Mouse (Mus musculus) heart, postnatal 0 days (tissue): ENCODE results near the gene Il17re. TPM values are rescaled to one million over a fixed set of nuclear protein-coding genes. Genes with fewer than 3 reads are reported as not detected.

Experiments
- ATAC-seq: fragments of 200-750 bp; cut with Nextera tagmentation; 2 replicates; pipeline ENCODE4 v1.8.0; 2017; ENCODE audit warnings: low read depth, moderate number of reproducible peaks, moderate library complexity; ENCODE audit not compliant: insufficient read depth
- DNase-seq: peaks from one replicate; pipeline ENCODE4 v3.0.0-alpha.2; 2016; ENCODE audit warnings: low spot score
- H3K27ac ChIP-seq: fragments of 300-500 bp; sonication (generic); 2 replicates; pipeline ENCODE4 v1.5.1; 2014; ENCODE audit warnings: low read depth, mild to moderate bottlenecking
- H3K27me3 ChIP-seq: fragments of 300-500 bp; sonication (generic); 2 replicates; pipeline ENCODE4 v1.6.1; 2014; ENCODE audit warnings: low read length, mixed read lengths; ENCODE audit not compliant: control insufficient read depth, insufficient read depth
- H3K36me3 ChIP-seq: fragments of 300-500 bp; sonication (generic); replicated peaks from 2 replicates; pipeline ENCODE4 v1.6.1; 2014; ENCODE audit warnings: low read length, mixed read lengths; ENCODE audit not compliant: control insufficient read depth, insufficient read depth
- H3K4me1 ChIP-seq: fragments of 300-500 bp; sonication (generic); 2 replicates; pipeline ENCODE4 v1.6.1; 2014; ENCODE audit warnings: antibody characterized with exemption; ENCODE audit not compliant: control insufficient read depth, insufficient read depth
- H3K4me2 ChIP-seq: fragments of 300-500 bp; sonication (generic); 2 replicates; pipeline ENCODE4 v1.6.1; 2014; ENCODE audit warnings: low read depth, mild to moderate bottlenecking, low read length, moderate library complexity
- H3K4me3 ChIP-seq: fragments of 300-500 bp; sonication (generic); 2 replicates; pipeline ENCODE4 v1.5.1; 2014; ENCODE audit warnings: low read depth, low read length
- H3K9ac ChIP-seq: fragments of 300-500 bp; sonication (generic); replicated peaks from 2 replicates; pipeline ENCODE4 v1.6.1; 2014; ENCODE audit warnings: low read depth, low read length, mixed read lengths
- H3K9me3 ChIP-seq: fragments of 300-500 bp; sonication (generic); replicated peaks from 2 replicates; pipeline ENCODE4 v1.6.1; 2016; ENCODE audit warnings: low read length; ENCODE audit not compliant: control insufficient read depth
- CTCF ChIP-seq: IDR thresholded peaks from 2 replicates; pipeline ENCODE4 v1.5.1; 2016; ENCODE audit warnings: antibody characterized with exemption, control low read depth, low read depth
- EP300 ChIP-seq: IDR thresholded peaks from 2 replicates; pipeline ENCODE4 v1.6.1; 2016; ENCODE audit warnings: antibody characterized with exemption, low read depth
- WGBS: fragments of 180-500 bp; shearing (Covaris S2); extraction: QIAGEN DNeasy Blood & Tissue Kit; methylation state at CpG from one replicate; pipeline ENCODE4 v1.1.7; 2014; 5-methylcytosine and 5-hydroxymethylcytosine counted together
- polyA plus RNA-seq: library from polyadenylated mRNA; unstranded; fragments of >200 nt; fragmentation: Nextera tagmentation; extraction: Ambion mirVana; gene quantifications from 2 replicates; pipeline ENCODE4 v1.2.1, GENCODE M21; 2015
- total RNA-seq: library from RNA; depleted of rRNA; stranded (reverse); fragments of >200 nt; gene quantifications from 2 replicates; pipeline ENCODE4 v1.2.3, GENCODE M21; 2014; ENCODE audit warnings: low replicate concordance

Il17re gene
- total and polyA plus RNA-seq, 2 experiments from 2014 or later: 0.85 to 2.2 TPM

DNA sequence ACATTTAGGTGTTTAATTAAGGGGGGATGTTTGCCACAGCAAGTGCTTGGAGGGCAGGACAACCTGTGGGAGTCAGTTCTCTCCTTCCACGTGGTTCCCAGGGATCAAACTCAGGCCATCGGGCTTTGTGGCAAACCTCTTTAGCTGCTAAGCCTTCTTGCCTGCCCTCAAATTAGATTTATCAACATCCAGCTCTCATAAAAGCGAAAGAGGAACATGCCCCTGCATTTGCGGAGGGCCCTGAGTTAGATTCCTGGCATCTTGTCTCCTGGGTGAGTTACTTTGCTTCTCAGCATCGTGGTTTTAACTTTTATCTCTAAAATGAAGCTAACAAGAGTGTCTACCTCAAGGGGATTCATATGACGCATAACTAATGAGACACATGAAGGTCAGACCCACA, 41.1 kb downstream of the Il17re start:
- Histone ChIP-seq H3K27me3 (peaks cover 32% of the 10 kb centered on the region), H3K36me3 (no peaks in the 10 kb centered on the region), H3K9me3 (0 out of 2 replicates have a peak, but pooled peaks cover 10% of the 10 kb centered on the region), H3K4me1 (peaks cover 12% of the 10 kb centered on the region; the same call in 1 of the 2 replicates), H3K27ac (no peak overlapping the region), H3K4me3 (no peak overlapping the region), H3K9ac (no peak overlapping the region), H3K4me2 (no peak overlapping the region)
- TF ChIP-seq EP300 (no peak), CTCF (no peak)
- no peak for DNase-seq
- no peak for ATAC-seq
- WGBS: 60% methylated on average over 6 of the region's 6 CpGs

GRCm38 (mm10) chr6:113501388-113502084, 43.3 kb downstream of the Il17re start, which contains the start of gene Prrt3:
TSS of gene Prrt3 (minus strand) at chr6:113501931.
- Histone ChIP-seq H3K9me3 (0 out of 2 replicates have a peak, but pooled peaks cover 10% of the 10 kb centered on the region), H3K27me3 (peaks cover 19% of the 10 kb centered on the region), H3K4me3 (no peak within 1 kb of the TSS; the same call in 1 of the 2 replicates), H3K4me2 (0 out of 2 replicates have a peak within 1 kb of the TSS, but pooled peaks have one; percentile 12), H3K4me1 (no peaks in the 10 kb centered on the region), H3K36me3 (no peaks in the 10 kb centered on the region), H3K9ac (no peak within 1 kb of the TSS), H3K27ac (no peak within 1 kb of the TSS)
- WGBS: 4% methylated on average over 31 of the region's 32 CpGs
- ATAC-seq (no peak), DNase-seq (no peak)
- TF ChIP-seq EP300: no peak

DNA sequence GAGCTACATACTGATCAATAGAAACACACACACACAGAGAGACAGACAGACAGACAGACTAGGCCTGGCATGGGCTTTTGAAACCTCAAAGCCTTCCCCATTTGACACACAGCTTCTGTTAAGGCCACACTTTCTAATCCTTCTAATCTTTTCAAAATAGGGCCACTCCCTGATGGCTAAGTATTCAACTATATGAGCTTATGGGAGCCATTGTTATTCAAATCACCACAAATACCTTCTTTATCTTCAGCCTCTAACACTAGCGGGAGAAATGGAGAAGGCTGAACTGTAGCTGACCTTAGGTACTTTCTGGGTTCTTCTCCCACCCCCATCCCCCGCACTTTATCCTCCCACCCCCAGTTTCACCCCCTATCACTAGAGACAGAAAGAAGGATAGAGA, 44.5 kb downstream of the Il17re start:
- no peak for DNase-seq
- WGBS: 57% methylated on average over 2 of the region's 2 CpGs
- no peak for TF ChIP-seq EP300
- no peak for TF ChIP-seq CTCF
- Histone ChIP-seq H3K9ac (no peak overlapping the region), H3K4me1 (no peaks in the 10 kb centered on the region), H3K27me3 (peaks cover 19% of the 10 kb centered on the region), H3K9me3 (0 out of 2 replicates have a peak, but pooled peaks cover 10% of the 10 kb centered on the region), H3K4me3 (no peak overlapping the region), H3K27ac (no peak overlapping the region), H3K4me2 (no peak overlapping the region), H3K36me3 (no peaks in the 10 kb centered on the region)
- ATAC-seq: no peak

DNA sequence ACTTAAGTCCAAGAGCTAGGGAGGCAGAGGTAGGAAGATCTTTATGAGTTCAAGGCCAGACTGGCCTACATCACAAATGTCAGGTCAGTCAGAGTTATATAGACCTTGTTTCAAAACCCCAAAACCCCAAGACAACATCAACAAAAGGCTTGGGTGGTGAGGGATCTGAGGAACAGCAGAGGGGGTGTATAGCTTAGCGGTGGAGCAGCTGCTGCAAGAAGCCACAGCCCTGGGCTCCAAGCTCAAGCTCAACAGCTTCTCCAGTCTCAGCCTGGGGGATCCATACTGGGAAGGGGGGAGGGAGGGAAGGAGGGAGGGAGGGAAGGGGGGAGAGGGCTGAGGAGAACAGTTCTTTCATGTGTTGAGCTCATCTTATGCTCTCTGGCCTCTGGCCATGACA, 47.4 kb downstream of the Il17re start:
- no peak for ATAC-seq
- no peak overlapping the region for H3K4me2 ChIP-seq
- H3K4me3 ChIP-seq: no peak overlapping the region
- no peaks in the 10 kb centered on the region for H3K36me3 ChIP-seq
- no peak for DNase-seq
- no peak for TF ChIP-seq CTCF
- TF ChIP-seq EP300: no peak
- no peak overlapping the region for H3K27ac ChIP-seq
- 0 out of 2 replicates have a peak, but pooled peaks cover 8% of the 10 kb centered on the region for H3K4me1 ChIP-seq
- 78% methylated on average over 1 of the region's 1 CpGs for WGBS
- H3K9ac ChIP-seq: no peak overlapping the region
- 0 out of 2 replicates have a peak, but pooled peaks cover 10% of the 10 kb centered on the region for H3K9me3 ChIP-seq
- peaks cover 12% of the 10 kb centered on the region for H3K27me3 ChIP-seq

DNA sequence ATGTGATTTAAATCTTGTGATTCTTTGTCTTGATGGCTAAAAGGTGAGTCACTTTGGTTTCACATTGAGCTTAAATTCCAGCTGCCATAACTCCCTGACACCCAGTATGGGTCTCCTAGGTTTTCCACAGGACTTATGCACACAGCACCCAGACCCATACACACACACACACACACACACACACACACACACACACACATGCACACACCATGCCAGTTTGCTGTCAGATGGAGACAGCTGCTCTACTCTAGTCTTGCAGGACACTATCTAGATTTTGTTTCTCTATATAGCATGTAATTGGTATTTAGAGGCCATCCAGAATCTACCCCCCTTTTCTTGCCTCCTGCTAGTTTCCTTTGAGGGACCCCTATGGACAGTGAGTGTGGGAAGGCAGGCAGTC, 48.8 kb downstream of the Il17re start:
- H3K4me1 ChIP-seq: 0 out of 2 replicates have a peak, but pooled peaks cover 8% of the 10 kb centered on the region
- H3K36me3 ChIP-seq: peaks cover 4% of the 10 kb centered on the region; the same call in 1 of the 2 replicates
- TF ChIP-seq CTCF (no peak), EP300 (no peak)
- H3K27me3 ChIP-seq: no peaks in the 10 kb centered on the region
- H3K9ac ChIP-seq: no peak overlapping the region
- H3K9me3 ChIP-seq: 0 out of 2 replicates have a peak, but pooled peaks cover 10% of the 10 kb centered on the region
- no peak for DNase-seq
- no peak overlapping the region for H3K27ac ChIP-seq
- H3K4me2 ChIP-seq: no peak overlapping the region
- no peak overlapping the region for H3K4me3 ChIP-seq
- ATAC-seq: no peak
